Mouse (Mus musculus) liver, embryonic 14.5 days (tissue): ENCODE results near the gene Smim5.

ENCODE experiments used
- CTCF ChIP-seq: IDR thresholded peaks from 2 replicates; pipeline ENCODE4 v1.5.1; 2016; ENCODE audit warnings: antibody characterized with exemption, low read depth, control low read depth
- EP300 ChIP-seq: IDR thresholded peaks from 2 replicates; pipeline ENCODE4 v1.6.1; 2016; ENCODE audit warnings: antibody characterized with exemption, low read depth

GRCm38 (mm10) chr11:115941980-115942379 is 42.2 kb downstream of the Smim5 start:
- TF ChIP-seq CTCF (0 out of 2 replicates have a peak, but pooled peaks have one; percentile 13), EP300 (no peak)
